Mouse (Mus musculus): ENCODE data around the gene Mms22l. TPM values are rescaled to one million over a fixed set of nuclear protein-coding genes. Genes with fewer than 3 reads are reported as not detected.

The Mms22l gene
- 10 to 100 TPM; 16.3 to 19.2 TPM for polyA plus RNA-seq (2017; shearing (Covaris generic))

DNA sequence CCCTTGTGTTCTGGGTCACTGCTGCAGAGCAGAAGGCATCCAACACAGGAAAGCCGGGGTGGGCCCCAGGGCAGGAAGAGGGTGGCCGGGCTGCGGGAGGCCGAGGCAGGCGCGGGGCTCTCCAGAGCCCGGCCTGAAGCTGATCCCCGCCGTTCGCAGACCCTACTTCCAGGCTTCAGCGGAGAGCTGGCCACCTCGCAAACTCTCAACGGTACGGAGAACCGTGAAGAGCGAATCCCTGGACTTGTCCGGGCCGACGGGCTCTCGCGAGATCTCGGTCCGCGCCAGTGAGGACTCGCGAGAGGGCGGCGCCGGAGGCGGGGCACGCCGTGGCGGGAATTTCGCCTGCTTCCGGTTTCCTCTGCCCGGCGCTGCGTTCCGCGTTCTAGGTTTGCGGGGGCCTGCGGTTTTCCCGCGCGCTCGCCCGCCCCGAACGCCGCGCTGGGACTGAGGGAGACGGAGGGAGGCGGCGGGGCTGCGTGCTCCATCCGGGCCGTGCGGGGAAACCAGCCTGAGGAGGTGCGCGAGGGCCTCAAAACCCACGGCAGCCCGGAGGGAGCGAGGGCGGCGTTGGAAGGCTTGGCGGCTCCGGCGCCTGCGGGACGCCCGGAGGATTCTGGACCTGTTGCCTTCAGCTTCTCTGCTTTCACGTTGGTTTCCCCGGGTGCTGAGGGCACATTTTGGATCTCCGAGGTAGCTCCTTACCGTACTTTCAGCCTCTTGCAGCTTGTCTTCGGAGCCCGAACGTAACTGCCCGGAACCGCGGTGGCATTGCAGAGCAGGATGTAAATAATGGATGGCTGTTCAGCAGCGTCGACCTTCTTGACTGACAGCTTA is at the start of gene Mms22l:
TSS of gene Mms22l (plus strand) at position 336 of the 837 bp plus-strand sequence.

Measured in activated CD4-positive, CD25-positive, alpha-beta regulatory T cell (primary cell).